Mouse (Mus musculus) liver, adult 2 months (tissue): ENCODE measurements around the gene Gm9970. TPM values are rescaled to one million over a fixed set of nuclear protein-coding genes. Genes with fewer than 3 reads are reported as not detected.
A peak's percentile ranks its signal among the peaks of the same experiment; 100 is the strongest.

Experiments
- DNase-seq: peaks from one replicate; pipeline ENCODE4 v3.0.0-alpha.2; 2011; ENCODE audit warnings: low read depth, low spot score; ENCODE audit errors: extremely low read depth
- H3K27ac ChIP-seq: fragments of 200-500 bp; replicated peaks from 2 replicates; pipeline ENCODE4 v1.5.1; 2012; ENCODE audit warnings: low read depth, mild to moderate bottlenecking, control low read depth, inconsistent platforms, low read length; ENCODE audit not compliant: insufficient read depth
- H3K27me3 ChIP-seq: fragments of 200-500 bp; 2 replicates; pipeline ENCODE4 v1.6.1; 2012; ENCODE audit warnings: mild to moderate bottlenecking, moderate library complexity, low read length, inconsistent platforms; ENCODE audit not compliant: control insufficient read depth, insufficient read depth
- H3K36me3 ChIP-seq: fragments of 200-500 bp; 2 replicates; pipeline ENCODE4 v1.6.1; 2012; ENCODE audit warnings: low read length, inconsistent platforms; ENCODE audit not compliant: control insufficient read depth, insufficient read depth
- H3K4me1 ChIP-seq: fragments of 200-500 bp; 2 replicates; pipeline ENCODE4 v1.6.1; 2011; ENCODE audit warnings: low read length; ENCODE audit not compliant: control insufficient read depth, insufficient read depth
- H3K4me3 ChIP-seq: fragments of 200-500 bp; 2 replicates; pipeline ENCODE4 v1.5.1; 2011; ENCODE audit warnings: low read depth, mild to moderate bottlenecking, control low read depth, low read length, moderate library complexity; ENCODE audit not compliant: insufficient read depth
- H3K79me2 ChIP-seq: fragments of 200-500 bp; 2 replicates; pipeline ENCODE4 v1.6.1; 2012; ENCODE audit warnings: inconsistent platforms, mild to moderate bottlenecking, low read length, moderate library complexity; ENCODE audit not compliant: control insufficient read depth, insufficient read depth
- H3K9ac ChIP-seq: fragments of 200-500 bp; 2 replicates; pipeline ENCODE4 v1.6.1; 2012; ENCODE audit warnings: low read depth, mild to moderate bottlenecking, control low read depth, inconsistent platforms, low read length
- CTCF ChIP-seq: fragments of 200-500 bp; IDR thresholded peaks from 2 replicates; pipeline ENCODE4 v1.5.1; 2011; ENCODE audit warnings: low read depth, low read length, control low read depth
- POLR2A ChIP-seq: fragments of 200-500 bp; IDR thresholded peaks from 2 replicates; pipeline ENCODE4 v1.6.1; 2011; ENCODE audit warnings: low read length, control low read depth; ENCODE audit not compliant: insufficient read depth; ENCODE audit errors: extremely low read depth
- WGBS: fragments of 180-500 bp; shearing (Covaris S2); methylation state at CpG from one replicate; pipeline ENCODE4 v1.1.7; 2018; 5-methylcytosine and 5-hydroxymethylcytosine counted together
- polyA plus RNA-seq: library from polyadenylated mRNA; depleted of rRNA; stranded (reverse); fragments of >200 nt; gene quantifications from 2 replicates; pipeline ENCODE4 v1.2.3, GENCODE M21; 2012; rRNA removed
- total RNA-seq: library from RNA; depleted of rRNA; stranded (reverse); fragments of >200 nt; gene quantifications from 2 replicates; pipeline ENCODE4 v1.2.3, GENCODE M21; 2014; rRNA removed

The Gm9970 gene
- not detected in 2 replicates for total RNA-seq
- not detected in 2 replicates for polyA plus RNA-seq

DNA sequence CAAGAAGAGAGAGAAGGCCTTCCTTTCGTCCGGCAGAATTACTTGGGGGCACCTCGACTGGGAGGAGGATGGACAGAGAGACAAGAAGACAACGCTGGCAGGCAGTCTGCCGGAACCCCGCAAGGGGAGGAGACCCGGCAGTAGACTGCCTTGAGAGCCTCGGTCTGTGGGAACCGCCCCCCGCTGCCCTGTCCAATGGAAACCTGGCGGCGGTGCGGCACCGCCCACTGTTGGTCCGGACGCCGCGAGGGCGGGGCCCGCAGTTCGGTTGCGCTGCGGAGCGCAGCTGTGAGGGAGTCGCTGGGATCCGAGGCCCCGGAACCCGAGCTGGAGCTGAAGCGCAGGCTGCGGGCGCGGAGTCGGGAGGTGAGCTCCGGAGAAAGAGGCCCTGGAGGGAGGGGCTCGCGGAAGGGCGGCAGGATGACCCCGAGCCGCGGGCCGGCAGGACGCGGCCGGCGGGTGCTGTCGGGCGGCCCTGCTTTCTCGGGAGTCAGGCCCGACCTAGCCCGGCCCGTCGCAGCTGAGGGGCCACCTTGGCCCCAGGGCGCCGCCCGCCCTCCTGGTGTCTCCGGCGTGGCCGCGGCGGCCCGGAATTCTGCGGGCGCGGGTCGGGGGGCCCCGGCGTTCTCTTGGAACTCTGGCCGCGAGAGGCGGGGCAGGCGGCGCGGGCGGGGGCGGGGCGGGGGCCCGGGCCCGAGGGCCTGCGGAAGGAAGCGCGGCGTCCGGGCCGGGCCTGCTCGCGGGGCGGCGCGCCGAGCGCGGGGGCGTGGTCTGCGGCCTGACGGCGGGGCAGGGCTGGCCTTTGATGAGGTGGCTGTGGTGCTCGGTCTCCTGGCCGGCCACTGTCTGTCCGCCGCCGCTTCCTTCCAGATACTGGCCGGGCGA lies at the start of gene Gm9970, which contains the start of gene Nrbp1:
Gene Gm9970, minus strand, starts transcription at position 596 of the 885 bp plus-strand sequence.
Gene Nrbp1, plus strand, starts transcription at position 228 of the 885 bp plus-strand sequence.
- peak within 1 kb of the TSS; percentile 95 for H3K27ac ChIP-seq
- DNase-seq, result peak; percentile 77
- H3K9ac ChIP-seq, result peak within 1 kb of the TSS; percentile 97
- H3K27me3 ChIP-seq, result no peaks in the 10 kb centered on the region
- H3K4me3 ChIP-seq, result peak within 1 kb of the TSS; percentile 99
- H3K36me3 ChIP-seq, result peaks cover 20% of the 10 kb centered on the region
- TF ChIP-seq CTCF, result no peak
- TF ChIP-seq POLR2A, result peak; percentile 79
- 1% methylated on average over 100 of the region's 103 CpGs for WGBS
- H3K4me1 ChIP-seq, result peaks cover 4% of the 10 kb centered on the region
- H3K79me2 ChIP-seq, result peaks cover 4% of the 10 kb centered on the region; the same call in 1 of the 2 replicates

DNA sequence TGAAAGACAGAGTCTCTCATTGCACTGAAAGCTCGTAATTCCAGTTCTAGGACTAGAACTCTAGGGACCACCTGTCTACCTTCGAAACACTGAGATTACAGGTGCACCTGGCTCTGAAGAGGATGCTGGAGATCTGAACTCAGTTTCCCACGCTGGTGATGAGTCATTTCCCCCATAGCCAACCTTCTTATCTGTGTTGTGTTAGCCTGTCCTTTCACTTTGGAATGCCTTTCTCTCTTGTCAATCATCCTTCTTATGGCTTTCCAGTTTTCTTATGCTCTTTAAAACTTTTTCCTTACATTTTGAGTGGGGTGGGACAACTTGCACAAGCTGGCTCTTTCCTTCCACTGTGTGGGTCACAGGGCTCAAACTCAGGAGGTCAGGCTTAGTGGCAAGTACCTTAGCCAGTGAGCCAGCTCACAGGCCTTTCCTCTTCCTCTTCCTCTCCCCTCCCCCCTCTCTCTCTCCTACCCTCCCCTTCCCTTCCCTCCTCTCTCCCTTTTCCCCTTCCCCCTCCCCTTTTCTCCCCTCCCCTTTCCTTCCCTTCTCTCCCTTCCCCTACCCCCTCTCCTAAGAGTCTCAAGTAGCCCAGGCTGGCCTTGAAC lies 48.7 kb upstream of the Gm9970 start:
- H3K9ac ChIP-seq, result no peak overlapping the region
- H3K27me3 ChIP-seq, result no peaks in the 10 kb centered on the region
- no peak overlapping the region for H3K27ac ChIP-seq
- peaks cover 3% of the 10 kb centered on the region; the same call in 1 of the 2 replicates for H3K4me1 ChIP-seq
- TF ChIP-seq POLR2A (no peak), CTCF (no peak)
- H3K4me3 ChIP-seq, result no peak overlapping the region
- H3K79me2 ChIP-seq, result no peaks in the 10 kb centered on the region; the same call in 1 of the 2 replicates
- WGBS, result 77% methylated on average over 3 of the region's 3 CpGs
- peaks cover 2% of the 10 kb centered on the region; the same call in 1 of the 2 replicates for H3K36me3 ChIP-seq
- DNase-seq, result no peak

DNA sequence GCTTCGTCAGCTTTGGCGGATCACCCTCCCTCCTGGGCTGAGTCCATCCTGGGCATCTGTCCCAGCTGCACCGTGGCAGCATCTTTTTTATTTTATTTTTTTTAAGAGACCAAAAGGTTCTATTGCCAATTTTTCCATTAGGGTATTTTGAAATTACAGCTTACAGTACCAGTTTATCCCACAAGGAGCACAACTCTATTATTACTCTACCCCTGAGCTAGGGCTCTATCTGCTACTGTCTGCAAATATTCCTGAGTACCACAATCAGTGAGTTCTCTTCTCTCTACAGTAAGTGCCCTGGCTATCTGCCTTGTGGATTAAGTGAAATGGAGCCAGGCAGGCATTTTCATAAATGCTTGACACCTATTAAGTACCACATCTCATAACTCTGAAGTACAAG lies 47.6 kb upstream of the Gm9970 start:
- no peak for DNase-seq
- no peak overlapping the region for H3K9ac ChIP-seq
- H3K27me3 ChIP-seq, result no peaks in the 10 kb centered on the region
- no peak overlapping the region for H3K4me3 ChIP-seq
- peaks cover 2% of the 10 kb centered on the region; the same call in 1 of the 2 replicates for H3K36me3 ChIP-seq
- WGBS, result 29% methylated on average over 3 of the region's 3 CpGs
- H3K4me1 ChIP-seq, result peaks cover 3% of the 10 kb centered on the region; the same call in 1 of the 2 replicates
- H3K79me2 ChIP-seq, result no peaks in the 10 kb centered on the region
- H3K27ac ChIP-seq, result no peak overlapping the region
- TF ChIP-seq CTCF, result no peak
- TF ChIP-seq POLR2A, result no peak

DNA sequence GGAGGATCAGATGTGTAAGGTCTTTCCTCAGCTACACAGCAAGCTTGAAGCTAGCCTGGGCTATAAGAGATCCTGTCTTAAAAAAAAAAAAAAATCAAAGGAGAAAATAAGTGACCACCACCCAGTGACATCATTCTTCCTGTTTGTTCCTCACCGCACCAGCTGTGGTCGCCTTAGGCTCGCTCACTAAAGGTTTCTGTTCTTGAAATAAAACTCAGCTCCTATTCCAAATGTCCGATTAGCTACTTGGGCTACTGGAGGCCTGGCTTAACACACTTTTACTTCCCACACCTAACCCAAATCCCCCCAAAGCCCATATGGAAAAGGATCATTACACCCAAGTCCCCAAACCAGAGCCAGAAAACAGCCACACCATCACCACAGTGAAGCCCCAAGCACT lies 47.2 kb upstream of the Gm9970 start:
- H3K27ac ChIP-seq, result no peak overlapping the region
- H3K79me2 ChIP-seq, result no peaks in the 10 kb centered on the region
- H3K27me3 ChIP-seq, result no peaks in the 10 kb centered on the region
- WGBS, result 87% methylated on average over 4 of the region's 4 CpGs
- no peak overlapping the region for H3K9ac ChIP-seq
- H3K4me3 ChIP-seq, result no peak overlapping the region
- peaks cover 2% of the 10 kb centered on the region; the same call in 1 of the 2 replicates for H3K36me3 ChIP-seq
- H3K4me1 ChIP-seq, result peaks cover 3% of the 10 kb centered on the region; the same call in 1 of the 2 replicates
- TF ChIP-seq CTCF, result no peak
- no peak for TF ChIP-seq POLR2A
- DNase-seq, result no peak

DNA sequence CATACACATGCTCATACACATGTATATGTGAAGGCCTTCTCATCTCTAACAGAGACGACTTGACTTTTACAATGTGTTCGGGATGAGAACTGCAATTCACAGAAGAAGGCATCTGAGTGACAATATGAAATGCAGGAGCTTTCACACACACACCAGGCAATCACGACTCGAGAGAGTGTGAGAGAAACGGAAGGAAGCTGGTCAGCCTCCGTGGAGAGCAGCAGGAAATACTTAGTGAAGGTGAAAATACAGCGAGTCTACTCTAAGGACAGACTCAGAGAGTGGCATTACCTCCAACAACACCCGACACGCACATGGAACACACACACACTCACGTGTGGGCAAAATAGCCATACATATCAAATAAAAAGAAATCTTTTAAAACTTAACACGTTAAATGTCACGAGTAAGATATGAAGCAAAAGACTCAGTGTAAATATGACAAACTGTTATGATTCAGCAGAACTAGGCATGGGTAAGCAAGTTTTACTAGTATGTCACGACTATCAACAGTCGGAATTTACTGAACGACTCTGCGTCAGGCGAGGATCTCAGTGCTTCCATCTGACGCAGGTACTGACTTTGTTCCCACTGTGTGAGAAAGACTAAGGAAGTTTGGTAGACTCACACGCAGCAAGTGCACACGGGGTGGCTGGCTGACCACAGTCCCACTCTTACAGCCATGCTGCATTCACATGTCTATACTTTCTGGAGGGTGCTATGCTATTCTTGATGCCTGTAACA lies 38.4 kb upstream of the Gm9970 start:
- no peak for DNase-seq
- Histone ChIP-seq H3K79me2 (no peaks in the 10 kb centered on the region), H3K27ac (no peak overlapping the region), H3K4me1 (no peaks in the 10 kb centered on the region), H3K4me3 (no peak overlapping the region), H3K9ac (no peak overlapping the region), H3K27me3 (no peaks in the 10 kb centered on the region), H3K36me3 (peaks cover 27% of the 10 kb centered on the region; the same call in 1 of the 2 replicates)
- TF ChIP-seq CTCF, result no peak
- no peak for TF ChIP-seq POLR2A
- WGBS, result 88% methylated on average over 20 of the region's 20 CpGs
